Mouse (Mus musculus) Muller cell, postnatal 12 days (primary cell): ENCODE measurements at regions not wholly inside any gene's neighbourhood (a gene's known extent, or its start where the extent isn't known, plus 50 kb on each side); places are given as distances from the start of the nearest gene placed in this dataset.
A peak's percentile ranks its signal among the peaks of the same experiment; 100 is the strongest.
"Not testable (repeated sequence)": the region's sequence is repeated elsewhere in the genome, so short reads cannot be mapped to it uniquely, and the experiment has no call there.

Experiments
- DNase-seq: peaks from one replicate; pipeline ENCODE4 v3.0.0-alpha.2; 2015; ENCODE audit errors: inconsistent ontology term

DNA sequence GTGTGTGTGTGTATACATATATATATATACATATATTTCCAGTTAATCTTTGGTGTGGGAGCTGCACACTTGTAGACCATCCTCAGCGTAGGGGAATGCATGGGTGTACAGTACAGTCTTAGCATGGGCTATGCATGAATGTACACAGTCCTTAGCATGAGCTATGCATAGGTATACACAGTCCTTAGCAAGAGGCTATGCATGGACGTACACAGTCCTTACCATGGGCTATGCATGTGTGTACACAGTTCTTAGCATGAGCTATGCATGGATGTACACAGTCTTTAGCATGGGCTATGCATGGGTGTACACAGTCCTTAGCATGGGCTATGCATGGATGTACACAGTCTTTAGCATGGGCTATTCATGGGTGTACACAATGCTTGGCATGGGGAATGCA lies 70.5 kb downstream of the Rchy1 start:
- DNase-seq: no peak

DNA sequence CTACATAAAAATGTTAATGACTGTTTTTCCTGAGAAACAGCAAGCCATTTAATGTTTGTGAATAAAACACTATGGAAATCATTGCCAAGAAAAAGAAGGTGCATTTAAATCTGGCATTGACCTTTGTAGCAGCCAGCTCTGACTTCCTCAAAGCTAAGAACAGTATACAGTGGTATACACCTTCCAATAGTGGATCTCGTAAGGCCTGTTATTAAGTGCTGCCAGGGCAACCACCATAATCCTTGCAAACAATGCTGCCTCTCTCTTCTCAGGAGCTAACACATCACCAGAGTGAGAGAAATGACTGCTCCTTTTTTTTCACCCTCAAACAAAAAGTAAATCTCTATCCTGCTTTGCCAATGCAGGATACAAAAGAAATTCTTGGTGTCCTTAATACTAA lies 81.1 kb downstream of the Rchy1 start:
- DNase-seq: no peak

DNA sequence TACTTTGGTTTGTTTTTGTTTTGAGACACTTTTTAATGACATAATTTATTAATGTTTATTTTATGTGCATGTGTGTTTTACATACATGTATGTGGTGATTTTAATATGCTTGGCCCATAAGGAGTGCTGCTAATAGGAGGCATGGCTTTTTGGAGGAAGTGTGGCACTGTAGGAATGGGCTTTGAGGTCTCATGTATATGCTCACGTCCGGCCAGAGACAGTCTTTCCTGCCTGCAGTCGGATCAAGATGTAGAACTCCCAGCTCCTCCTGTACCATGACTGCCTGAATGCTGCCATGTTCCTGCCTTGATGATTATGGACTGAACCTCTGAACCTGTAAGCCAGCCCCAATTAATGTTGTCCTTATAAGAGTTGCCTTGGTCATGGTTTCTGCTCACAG lies 82.6 kb downstream of the Rchy1 start:
- no peak for DNase-seq

DNA sequence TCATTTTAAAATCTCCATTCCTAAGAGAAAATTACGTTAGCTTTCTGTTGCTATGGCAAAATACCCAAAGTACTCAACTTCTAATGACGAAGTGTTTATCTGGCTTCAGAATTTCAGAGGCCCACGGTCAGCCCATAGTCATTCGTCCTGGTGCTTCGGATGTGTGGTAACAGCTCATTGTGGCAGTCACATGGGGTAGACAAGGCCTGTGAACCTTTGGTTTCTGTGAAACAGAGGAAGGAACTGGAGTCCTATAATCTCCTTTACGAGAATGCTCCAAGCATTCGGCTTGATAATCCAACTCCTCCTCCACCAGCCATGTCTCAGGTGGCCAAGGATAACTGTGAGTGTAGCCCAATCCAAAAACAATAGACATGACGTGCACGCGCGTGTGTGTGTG lies 84.2 kb downstream of the Rchy1 start:
- DNase-seq: no peak

DNA sequence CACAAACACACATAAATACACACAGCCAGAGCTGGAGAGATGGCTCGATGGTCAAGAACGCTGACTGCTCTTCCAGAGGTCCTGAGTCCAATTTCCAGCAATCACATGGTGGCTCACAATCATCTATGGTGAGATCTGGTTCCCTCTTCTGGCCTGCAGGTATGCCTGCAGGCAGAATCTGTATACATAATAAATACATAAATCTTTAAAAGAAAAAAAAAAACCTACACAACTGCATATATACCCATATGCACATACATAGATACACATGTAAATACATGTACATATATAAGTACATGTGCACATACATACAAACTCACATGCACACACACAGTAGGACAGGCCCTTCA lies 86.2 kb downstream of the Rchy1 start:
- DNase-seq: no peak

DNA sequence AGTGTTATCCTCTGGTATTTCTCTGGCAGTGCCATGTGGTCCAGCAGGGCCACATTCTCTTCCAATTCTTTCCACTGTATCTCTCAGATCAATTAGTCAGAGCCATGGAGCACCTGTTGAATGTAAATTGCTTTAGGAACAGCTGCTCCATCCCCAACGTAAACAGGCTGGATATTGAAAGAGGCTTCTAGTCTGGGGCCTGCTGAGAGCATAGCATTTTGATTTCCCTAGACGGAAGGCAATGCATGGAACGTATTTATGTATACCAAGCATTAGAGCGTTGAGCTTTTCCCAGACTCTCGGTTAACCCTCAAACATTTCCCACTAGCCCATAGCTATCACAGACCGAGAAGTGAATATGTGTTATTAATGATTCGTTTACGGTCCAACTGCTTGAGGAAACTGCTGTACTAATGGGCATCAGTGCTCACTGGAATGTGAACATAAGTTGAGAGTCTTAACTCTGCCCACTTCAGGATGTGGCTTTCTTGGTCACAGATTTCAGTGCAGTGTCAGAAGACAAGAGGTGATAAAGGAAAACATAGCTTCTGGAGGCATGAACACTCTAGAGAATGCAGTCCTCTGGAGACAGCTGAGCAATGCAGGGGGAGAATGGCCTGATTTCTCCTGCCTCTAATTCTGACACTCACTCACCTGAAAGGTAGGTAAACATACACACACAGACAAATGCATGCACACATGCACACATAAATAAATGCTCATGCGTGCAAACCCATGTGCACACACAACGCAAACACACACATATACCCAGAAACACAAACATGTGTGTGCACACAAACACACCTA lies 86.8 kb downstream of the Rchy1 start:
- DNase-seq: no peak

DNA sequence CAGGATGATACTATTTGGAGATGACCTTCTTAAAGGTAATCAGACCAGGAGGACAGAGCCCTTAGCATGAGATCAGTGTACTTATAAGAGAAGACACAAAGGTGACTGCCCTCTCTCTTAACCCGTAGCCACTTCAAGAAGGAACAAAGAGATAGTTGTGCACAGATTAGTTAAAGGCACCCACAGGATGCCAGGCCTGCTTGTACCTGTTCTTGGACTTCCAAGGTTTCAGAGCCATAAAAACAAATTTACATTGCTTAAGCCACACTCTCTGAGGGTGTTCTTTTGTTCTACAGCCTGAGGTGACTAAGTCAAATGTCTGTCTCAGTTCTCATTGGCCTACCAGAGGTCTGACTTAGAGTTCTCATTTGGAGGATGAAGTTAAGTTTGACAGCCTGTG lies 90.1 kb downstream of the Rchy1 start:
- no peak for DNase-seq

DNA sequence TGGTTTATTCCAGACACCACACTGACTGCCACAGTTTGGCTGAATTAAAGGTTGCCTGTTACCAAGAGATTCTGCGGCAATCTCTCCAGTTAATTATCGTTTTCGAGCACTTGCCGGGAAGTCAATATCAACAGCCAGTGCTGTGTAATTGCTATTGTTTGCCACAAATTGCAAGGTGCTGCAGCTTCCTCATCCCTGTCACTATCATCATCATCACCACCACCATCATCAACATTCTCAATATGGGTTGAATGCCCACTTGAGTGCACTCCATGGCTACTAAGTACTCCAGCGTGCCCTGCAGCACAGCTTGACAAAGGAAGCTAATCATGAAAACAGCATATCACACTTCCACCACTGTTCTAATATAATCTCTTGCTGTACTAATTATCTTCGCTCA lies 93.1 kb downstream of the Rchy1 start:
- no peak for DNase-seq

DNA sequence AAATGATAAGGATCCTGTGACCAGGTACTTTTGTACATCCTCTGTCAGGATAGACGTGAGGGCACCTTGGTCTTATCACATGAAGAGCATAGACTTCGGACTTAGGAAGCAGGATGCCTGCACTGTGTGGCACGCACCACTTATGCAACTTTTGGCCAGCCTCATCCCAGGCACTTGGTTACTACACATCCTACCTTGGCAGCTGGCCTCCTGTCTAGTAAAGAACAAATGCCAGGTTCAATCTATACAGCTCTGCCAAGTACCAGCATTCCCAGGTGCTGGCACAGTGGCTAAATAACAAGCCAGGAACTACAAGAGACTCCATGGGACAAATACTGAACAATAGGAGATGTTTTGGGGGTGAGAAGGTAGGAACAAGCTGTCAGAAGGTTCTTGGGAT lies 96.7 kb downstream of the Rchy1 start:
- DNase-seq: no peak

DNA sequence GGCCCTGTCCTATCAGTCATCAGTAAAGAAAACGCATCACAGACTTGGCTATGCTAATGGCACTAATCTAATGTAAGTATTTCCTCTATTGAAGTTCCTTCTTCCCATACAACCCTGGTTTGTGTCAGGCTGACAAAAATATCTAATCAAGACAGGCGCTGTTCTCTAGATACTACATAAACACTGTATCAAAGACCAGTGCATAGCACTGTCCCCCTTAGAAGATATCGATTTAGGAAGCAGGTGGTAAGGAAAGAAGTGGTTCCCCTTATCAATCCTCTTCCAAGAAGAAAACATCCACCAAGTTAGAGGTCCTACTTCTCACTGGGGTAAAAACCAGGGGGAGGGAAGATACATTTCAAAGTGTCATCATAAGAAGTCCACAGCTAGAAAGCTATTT lies 97.5 kb downstream of the Rchy1 start:
- no peak for DNase-seq

DNA sequence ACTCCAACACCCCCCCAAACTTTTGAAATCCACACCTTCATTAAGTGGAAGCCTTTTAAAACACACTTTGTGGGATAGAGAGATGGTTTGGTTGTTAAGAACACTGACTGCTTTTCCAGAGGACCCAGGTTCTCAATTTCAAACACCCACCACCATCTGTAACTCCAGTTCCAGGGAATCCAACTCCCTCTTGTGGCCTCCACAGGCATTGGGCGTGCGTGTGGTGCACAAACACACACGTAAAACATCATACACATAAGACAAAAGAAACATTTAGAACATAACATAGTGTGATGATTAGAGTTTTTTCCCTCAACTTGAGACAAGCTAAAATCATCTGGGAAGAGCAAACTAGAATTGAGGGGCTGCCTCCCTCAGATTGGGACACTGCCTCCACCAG lies 100.0 kb downstream of the Rchy1 start:
- no peak for DNase-seq

DNA sequence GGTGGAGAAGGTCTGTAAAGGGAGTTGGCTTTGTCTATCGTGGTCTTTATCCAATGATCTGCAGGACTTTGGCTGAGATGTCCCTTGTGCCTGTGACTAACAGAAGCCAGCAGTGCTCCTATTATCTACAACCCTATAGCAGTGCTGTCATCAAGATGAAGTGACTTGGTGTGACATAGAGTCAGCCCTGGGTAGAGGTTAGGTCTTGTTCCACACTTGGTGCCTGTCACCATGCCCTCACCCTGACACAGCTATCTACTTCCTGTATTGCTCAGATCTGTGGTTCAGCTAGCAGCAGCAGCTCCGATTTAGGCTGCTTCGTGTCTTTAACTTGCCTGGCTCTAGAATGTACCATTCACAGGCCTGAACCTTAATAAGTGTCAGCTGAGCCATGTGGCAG lies 100.6 kb downstream of the Rchy1 start:
- DNase-seq: no peak

DNA sequence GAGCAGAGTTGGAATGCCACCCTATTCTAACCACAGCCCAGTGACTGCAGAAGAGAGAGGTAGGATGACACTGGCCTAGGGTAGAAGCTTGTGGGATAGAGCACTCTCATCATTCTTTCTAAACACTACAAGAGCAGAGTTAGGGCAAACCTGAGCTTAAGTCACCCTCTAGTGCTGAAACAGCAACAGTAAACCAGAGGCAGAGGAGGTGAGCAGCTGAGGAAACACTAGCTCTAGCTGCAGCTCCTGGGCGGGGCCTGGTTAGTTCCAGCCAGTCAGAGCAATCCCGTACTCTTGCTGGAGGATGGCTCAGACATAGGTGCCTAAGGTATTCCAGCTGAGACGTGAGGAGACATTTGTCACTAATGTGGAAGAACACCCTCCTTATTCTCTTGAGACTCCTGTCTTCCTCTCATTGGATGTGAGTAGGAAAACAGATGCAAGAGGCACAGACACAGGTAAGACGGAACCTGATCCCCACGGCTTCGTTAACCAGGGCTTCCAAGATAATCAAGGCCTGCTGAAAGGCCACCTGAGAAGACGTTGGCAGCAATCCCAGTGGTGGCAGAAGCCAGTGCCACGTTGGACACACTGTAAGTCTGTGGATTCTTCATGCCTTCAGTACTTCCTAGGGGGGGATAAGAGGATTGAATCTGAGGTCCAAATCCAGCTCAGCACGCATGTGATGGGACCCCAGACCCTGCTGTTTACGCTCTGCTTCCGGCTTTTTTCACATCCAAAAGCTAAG lies 101.3 kb downstream of the Rchy1 start:
- DNase-seq: peak; percentile 19

DNA sequence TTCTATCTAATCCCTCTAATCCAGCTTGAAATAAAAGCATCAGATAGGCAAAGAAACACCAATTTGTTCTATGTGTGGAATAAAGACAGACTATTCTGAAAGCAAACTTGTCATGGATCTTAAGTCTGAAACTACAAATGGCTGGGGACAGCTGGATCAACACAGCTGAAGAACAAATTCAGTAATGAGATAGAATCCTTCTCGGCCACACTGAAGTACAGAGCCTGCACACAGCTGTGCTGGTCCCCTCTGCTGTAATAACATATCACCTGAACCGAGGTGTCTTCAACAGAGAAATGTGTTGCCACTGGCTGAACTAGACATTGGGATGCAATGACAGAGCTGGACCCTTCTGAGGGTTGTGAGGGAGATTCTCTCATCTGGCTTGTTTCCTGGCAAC lies 102.4 kb downstream of the Rchy1 start:
- DNase-seq: no peak

DNA sequence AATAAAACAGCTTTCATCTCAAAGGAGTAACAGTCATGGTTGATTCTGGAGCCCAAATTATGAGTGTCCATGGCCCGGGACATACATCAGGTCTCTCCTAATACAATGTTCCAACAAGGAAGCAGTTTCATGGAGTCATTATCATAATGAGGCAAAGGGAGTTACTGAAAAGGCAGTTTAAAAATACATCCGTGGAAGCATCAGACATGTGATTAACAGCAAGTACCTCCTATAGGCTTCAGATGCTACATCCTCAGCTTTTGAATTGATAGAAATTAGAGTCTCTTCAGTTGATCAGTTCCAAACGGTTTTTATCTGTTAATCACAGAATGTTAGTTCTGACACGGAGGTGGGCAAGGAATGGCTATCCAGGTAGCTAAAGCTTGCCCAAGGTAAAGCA lies 110.5 kb downstream of the Rchy1 start:
- no peak for DNase-seq

DNA sequence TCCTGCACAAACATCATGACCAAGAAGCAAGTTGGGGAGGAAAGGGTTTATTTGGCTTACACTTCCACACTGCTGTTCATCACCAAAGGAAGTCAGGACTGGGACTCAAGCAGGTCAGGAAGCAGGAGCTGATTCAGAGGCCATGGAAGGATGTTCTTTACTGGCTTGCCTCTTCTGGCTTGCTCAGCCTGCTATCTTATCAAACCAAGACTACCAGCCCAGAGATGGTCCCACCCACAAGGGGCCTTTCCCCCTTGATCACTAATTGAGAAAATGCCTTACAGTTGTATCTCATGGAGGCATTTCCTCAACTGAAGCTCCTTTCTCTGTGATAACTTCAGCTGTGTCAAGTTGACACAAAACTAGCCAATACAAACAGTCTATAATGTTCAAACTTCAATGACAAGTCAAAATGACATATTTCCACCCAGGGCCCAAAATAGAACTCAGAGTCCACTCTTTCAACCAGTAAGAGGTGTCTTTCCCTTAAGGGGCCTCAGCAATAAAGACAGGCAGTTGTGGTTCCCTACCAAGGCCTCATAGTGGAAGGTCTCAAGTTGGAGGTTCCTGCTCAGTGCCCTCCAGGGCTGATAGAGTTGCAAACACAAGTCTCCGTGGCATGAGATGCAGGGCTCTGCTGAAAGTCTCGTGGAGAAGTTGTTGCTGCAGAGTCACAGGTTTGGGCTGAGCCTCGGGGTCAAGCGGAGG lies 111.9 kb downstream of the Rchy1 start:
- not testable (repeated sequence) for DNase-seq

DNA sequence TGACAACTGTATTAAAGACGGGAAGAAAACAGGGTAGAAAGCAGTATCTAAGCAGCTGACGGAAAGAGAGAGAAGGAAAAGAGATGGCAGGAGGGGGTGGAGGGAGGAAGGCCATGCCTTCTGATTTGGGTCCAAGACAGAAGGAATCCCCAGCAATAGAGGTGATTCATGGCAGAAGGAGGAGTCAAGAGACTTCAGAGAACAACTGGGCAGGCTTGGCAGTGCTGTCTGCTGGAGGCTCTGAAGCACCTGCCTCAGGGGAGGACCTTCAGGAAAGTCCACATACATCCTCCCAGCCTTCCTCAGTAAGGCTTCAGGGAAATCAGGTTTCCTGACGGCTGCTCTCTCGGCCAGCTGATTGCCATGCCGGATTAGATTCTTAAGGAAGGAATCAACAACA lies 112.4 kb downstream of the Rchy1 start:
- DNase-seq: no peak

DNA sequence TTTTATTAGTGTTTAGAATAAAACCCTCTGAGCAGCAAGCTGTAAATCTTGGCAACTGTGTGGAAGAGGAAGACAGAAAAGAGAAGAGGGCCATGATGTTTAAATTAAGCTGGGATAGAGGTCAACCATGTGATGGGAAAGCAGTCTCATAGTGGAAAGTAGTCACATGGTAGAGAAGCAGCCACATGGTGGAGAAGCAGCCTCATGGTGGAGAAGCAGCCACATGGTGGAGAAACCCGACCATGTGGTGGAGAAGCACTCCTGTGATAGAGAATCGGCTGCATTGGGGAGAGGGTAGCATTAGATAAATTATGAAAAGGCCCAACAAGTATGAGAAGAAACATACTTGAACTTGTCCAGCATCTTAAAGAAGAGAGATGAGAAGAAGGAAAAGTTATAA lies 113.3 kb downstream of the Rchy1 start:
- DNase-seq: no peak

DNA sequence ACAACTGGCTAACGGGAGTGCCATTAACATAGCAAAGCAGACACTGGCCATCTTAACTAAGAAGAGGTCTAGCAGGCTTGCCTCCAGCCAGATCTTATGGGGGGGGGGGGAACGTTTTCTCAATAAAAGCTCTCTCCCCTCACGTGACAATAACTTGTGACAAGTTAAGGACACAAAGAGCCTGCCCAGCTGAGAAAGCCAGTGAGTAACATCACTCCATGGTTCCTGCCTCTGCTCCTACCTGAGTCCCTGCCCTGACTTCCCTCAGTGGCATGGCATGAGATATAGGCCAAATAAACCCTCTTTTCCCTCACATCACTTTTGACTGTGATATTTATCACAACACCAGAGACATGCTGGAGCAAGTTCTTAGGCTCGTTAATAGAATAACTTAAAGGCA lies 113.8 kb downstream of the Rchy1 start:
- no peak for DNase-seq

DNA sequence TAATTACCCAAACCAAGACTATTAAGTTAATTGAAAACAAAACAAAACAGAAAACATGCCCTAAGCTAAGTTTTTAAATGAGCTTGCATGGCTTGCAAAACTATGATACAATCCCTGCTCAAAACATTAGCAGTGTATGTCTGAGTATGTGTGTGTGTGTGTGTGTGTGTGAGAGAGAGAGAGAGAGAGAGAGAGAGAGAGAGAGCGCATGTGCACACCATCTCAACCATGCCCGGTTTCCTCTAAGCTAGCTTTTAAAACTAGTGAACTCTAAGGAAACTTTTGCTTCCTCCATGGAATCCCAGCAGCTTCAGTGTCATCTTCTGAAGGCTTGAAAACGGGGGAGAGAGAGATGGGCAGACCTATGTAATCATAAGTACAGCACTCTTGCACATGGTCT lies 114.3 kb downstream of the Rchy1 start:
- DNase-seq: no peak

DNA sequence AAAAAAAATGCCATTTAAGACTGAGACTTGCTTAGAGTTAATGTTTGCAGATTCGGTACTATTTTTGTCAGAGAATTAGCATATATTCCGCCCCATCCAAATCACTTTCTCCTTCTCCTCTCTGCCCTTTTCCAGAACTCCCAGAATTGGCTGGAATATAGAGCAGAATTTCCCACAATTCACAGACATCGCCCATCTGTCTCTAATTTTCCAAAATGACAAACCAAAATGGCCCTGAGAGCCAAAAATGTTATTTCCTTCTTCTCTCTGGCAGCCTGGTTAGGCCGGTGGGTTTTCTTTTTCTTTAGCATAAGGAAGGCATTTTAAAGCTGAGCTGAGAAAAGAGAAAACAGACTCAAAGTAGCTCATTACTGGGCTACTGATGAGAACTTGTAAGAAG lies 119.8 kb downstream of the Rchy1 start:
- DNase-seq: no peak

DNA sequence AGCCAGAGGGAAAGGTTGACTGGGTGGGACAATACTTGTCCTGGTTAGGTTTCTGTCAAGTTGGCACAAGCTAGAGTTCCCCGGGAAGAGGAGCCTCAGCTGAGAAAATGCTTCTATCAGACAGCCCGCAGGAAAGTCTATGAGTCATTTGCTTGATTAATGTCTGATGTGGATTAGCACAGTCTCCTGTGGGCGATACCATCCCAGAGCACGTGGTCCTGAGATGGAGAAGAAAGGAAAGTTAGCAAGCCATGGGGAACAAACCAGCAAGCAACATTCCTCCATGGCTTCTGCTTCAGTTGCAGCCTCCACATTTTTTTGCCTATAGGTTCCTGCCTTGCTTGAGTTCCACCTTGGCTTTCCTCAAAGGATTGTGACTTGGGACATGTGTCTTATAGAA lies 121.8 kb downstream of the Rchy1 start:
- no peak for DNase-seq

DNA sequence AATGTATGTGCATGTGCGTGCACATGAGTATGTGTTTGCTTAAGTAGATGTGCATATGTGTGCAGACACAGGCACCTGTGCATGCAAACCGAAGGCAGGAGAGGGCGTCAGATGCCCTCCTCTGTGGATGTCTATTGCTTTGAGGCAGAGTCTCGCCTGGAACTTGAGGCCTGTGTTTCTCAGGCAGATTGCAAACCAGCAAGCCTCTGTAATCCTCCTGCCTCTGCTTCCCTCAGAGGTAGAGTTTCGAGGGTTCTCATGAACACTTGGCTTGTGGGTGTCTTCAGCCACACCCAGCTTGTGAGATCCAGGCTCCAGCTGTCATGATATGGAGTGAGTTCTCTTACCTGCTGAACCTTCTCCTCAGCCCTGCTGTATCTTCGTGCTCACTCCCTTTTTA lies 134.4 kb downstream of the Rchy1 start:
- DNase-seq: no peak
